ENCODE assay signal across 8 mouse cellular contexts in genomic region chr5:123396901-123397464, GRCm38 (mm10). TPM values are rescaled to one million over a fixed set of nuclear protein-coding genes. Genes with fewer than 3 reads are reported as not detected.
A peak's percentile ranks its signal among the peaks of the same experiment; 100 is the strongest.
DNase-seq lines count a peak whose midpoint lies in the region; ATAC-seq and TF ChIP-seq lines count a peak whose summit lies in the region.

No protein-coding gene starts in this region.

- DNase-seq in heart, adult 11 months = peak; percentile 86
- DNase-seq in heart, adult 9 months (ENCODE audit: low spot score in 2 of 2) = no peak
- peak; percentile 33 for DNase-seq in adipocyte (ENCODE audit: low spot score)
- DNase-seq in forebrain, postnatal 0 days = no peak
- DNase-seq in liver, postnatal 0 days = no peak
- no peak for DNase-seq in right cerebral cortex, postnatal 10 days (ENCODE audit: low spot score in 2 of 2)
- no peak for DNase-seq in adrenal gland, adult 18-20 months (ENCODE audit: low spot score in 2 of 2)
- no peak for DNase-seq in layer of hippocampus, postnatal 36 days

- H3K4me3 ChIP-seq in forebrain, postnatal 0 days (ENCODE audit: low read depth, low read length) = peak overlapping the region; percentile 95
- peak overlapping the region; percentile 87 for H3K4me3 ChIP-seq in liver, postnatal 0 days (ENCODE audit: low read depth, low read length)

- peak overlapping the region; percentile 79 for H3K4me2 ChIP-seq in forebrain, postnatal 0 days (ENCODE audit: low read depth)
- H3K4me2 ChIP-seq in liver, postnatal 0 days (ENCODE audit: low read depth, low read length) = peak overlapping the region; percentile 99

- peaks cover 29% of the 10 kb centered on the region for H3K4me1 ChIP-seq in forebrain, postnatal 0 days (ENCODE audit: insufficient read depth)
- peaks cover 30% of the 10 kb centered on the region for H3K4me1 ChIP-seq in liver, postnatal 0 days (ENCODE audit: insufficient read depth)

- no peak overlapping the region for H3K27ac ChIP-seq in forebrain, postnatal 0 days (ENCODE audit: low read depth, low read length)
- H3K27ac ChIP-seq in liver, postnatal 0 days (ENCODE audit: low read depth) = peak overlapping the region; percentile 72; the same call in 1 of the 2 replicates

- no peak for ATAC-seq in forebrain, postnatal 0 days
- ATAC-seq in liver, postnatal 0 days = no peak

- WGBS in forebrain, postnatal 0 days = 45% methylated on average over 8 of the region's 8 CpGs
- WGBS in liver, postnatal 0 days (ENCODE audit: insufficient replicate concordance) = 37% methylated on average over 8 of the region's 8 CpGs

- no peaks in the 10 kb centered on the region for H3K9me3 ChIP-seq in forebrain, postnatal 0 days (ENCODE audit: low read length)
- H3K9me3 ChIP-seq in liver, postnatal 0 days (ENCODE audit: low read length) = no peaks in the 10 kb centered on the region

- peak overlapping the region; percentile 91 for H3K9ac ChIP-seq in forebrain, postnatal 0 days
- no peak overlapping the region; the same call in 1 of the 2 replicates for H3K9ac ChIP-seq in liver, postnatal 0 days (replicated peaks)

- TF ChIP-seq EP300 in liver, postnatal 0 days (IDR thresholded peaks at IDR 0.05; ENCODE audit: low read depth) = no peak

- no peaks in the 10 kb centered on the region for H3K27me3 ChIP-seq in forebrain, postnatal 0 days (ENCODE audit: insufficient read depth, low read length)
- H3K27me3 ChIP-seq in liver, postnatal 0 days (ENCODE audit: insufficient read depth, low read length) = no peaks in the 10 kb centered on the region

- no peaks in the 10 kb centered on the region for H3K36me3 ChIP-seq in forebrain, postnatal 0 days (ENCODE audit: insufficient read depth)
- no peaks in the 10 kb centered on the region for H3K36me3 ChIP-seq in liver, postnatal 0 days (replicated peaks; ENCODE audit: insufficient read depth, low read length)

- TF ChIP-seq CTCF in forebrain, postnatal 0 days (IDR thresholded peaks at IDR 0.05; ENCODE audit: low read depth) = no peak
- TF ChIP-seq CTCF in liver, postnatal 0 days (IDR thresholded peaks at IDR 0.05; ENCODE audit: low read depth) = no peak

RNA-seq across cellular contexts. Expression of gene Mlxip, which starts 2.4 kb away (rescaled TPM):
- 14.2 and 17.4 TPM in 2 replicates for total RNA-seq in forebrain, postnatal 0 days (2014; rRNA removed)
- 8.4 and 13.3 TPM in 2 replicates for polyA plus RNA-seq in forebrain, postnatal 0 days (2015; fragmentation: Nextera tagmentation; extraction: Ambion mirVana)
- 3.5 and 4.5 TPM in 2 replicates for polyA plus RNA-seq in liver, postnatal 0 days (2015; fragmentation: Nextera tagmentation; extraction: Ambion mirVana)
- 10 to 100 TPM; 18.5 to 26.8 TPM for total RNA-seq in adrenal gland, adult 18-20 months (2021)
- 10 to 100 TPM; 19.3 to 21.3 TPM for total RNA-seq in layer of hippocampus, postnatal 36 days (2021)

RNA-seq across cellular contexts. Expression of gene Bcl7a, which starts 53.3 kb away (rescaled TPM):
- total RNA-seq in forebrain, postnatal 0 days (2014; rRNA removed) = 47.9 and 56.0 TPM in 2 replicates
- polyA plus RNA-seq in forebrain, postnatal 0 days (2015; fragmentation: Nextera tagmentation; extraction: Ambion mirVana) = 37.2 and 38.3 TPM in 2 replicates
- 5.1 and 5.3 TPM in 2 replicates for polyA plus RNA-seq in liver, postnatal 0 days (2015; fragmentation: Nextera tagmentation; extraction: Ambion mirVana)
- 1 to 10 TPM; 6.9 to 7.1 TPM for total RNA-seq in adrenal gland, adult 18-20 months (2021)
- 10 to 100 TPM; 61.7 to 66.0 TPM for total RNA-seq in layer of hippocampus, postnatal 36 days (2021)

Comparison
In these comparisons a context has a peak if more than half of its experiments do, and no peak if none do; other contexts are left out.
1. DNase-seq: peak in heart, adult 11 months (single experiment) and adipocyte (single experiment); none in heart, adult 9 months (0 of 2), forebrain, postnatal 0 days (single experiment), liver, postnatal 0 days (single experiment), right cerebral cortex, postnatal 10 days (0 of 2), adrenal gland, adult 18-20 months (0 of 2) and layer of hippocampus, postnatal 36 days (0 of 2).